ENCODE assay signal across 8 mouse cellular contexts in genomic region chr7:80429661-80430060, GRCm38 (mm10).
"Had no signal": no experiment of that assay in that cellular context is flagged by ENCODE, and none has a peak within 500 bp of the region (broad histone marks: within the 10 kb centered on the region; RNA-seq: fewer than 3 reads in every experiment).

No protein-coding gene starts in this region.

- DNase-seq: liver, embryonic 13.5 days; lung, adult 2 months; lung, postnatal 14 days; lung, postnatal 4 days; midbrain, embryonic 14.5 days; thymus, adult 18-20 months; thymus, postnatal 36 days had no signal

- H3K9ac ChIP-seq: liver, embryonic 13.5 days had no signal

- H3K27me3 ChIP-seq: liver, embryonic 13.5 days had no signal

- H3K4me3 ChIP-seq: liver, embryonic 13.5 days had no signal

- H3K4me2 ChIP-seq: liver, embryonic 13.5 days; midbrain, embryonic 11.5 days had no signal

- H3K27ac ChIP-seq: liver, embryonic 13.5 days had no signal

- H3K36me3 ChIP-seq: liver, embryonic 13.5 days had no signal

- H3K4me1 ChIP-seq: liver, embryonic 13.5 days had no signal

- H3K9me3 ChIP-seq: liver, embryonic 13.5 days had no signal
